Mouse (Mus musculus) heart, adult 2 months (tissue): ENCODE data around the gene Kcnc1. TPM values are rescaled to one million over a fixed set of nuclear protein-coding genes. Genes with fewer than 3 reads are reported as not detected.

ENCODE experiments used
- DNase-seq, 2 experiments: peaks; one replicate each; pipeline ENCODE4 v3.0.0; 2021
- H3K27ac ChIP-seq: fragments of 200-600 bp; 2 replicates; pipeline ENCODE4 v1.8.1; 2022
- H3K27me3 ChIP-seq: fragments of 200-500 bp; 2 replicates; pipeline ENCODE4 v1.6.1; 2012; ENCODE audit warnings: mild to moderate bottlenecking, low read length, inconsistent platforms, mixed read lengths; ENCODE audit not compliant: control insufficient read depth, insufficient read depth
- H3K36me3 ChIP-seq: fragments of 200-500 bp; 2 replicates; pipeline ENCODE4 v1.6.1; 2012; ENCODE audit warnings: low read length, inconsistent platforms; ENCODE audit not compliant: control insufficient read depth, insufficient read depth
- H3K4me1 ChIP-seq: fragments of 200-500 bp; 2 replicates; pipeline ENCODE4 v1.6.1; 2011; ENCODE audit warnings: low read length; ENCODE audit not compliant: control insufficient read depth, insufficient read depth
- H3K4me3 ChIP-seq: fragments of 200-600 bp; 2 replicates; pipeline ENCODE4 v1.8.1; 2022
- H3K79me2 ChIP-seq: fragments of 200-500 bp; replicated peaks from 2 replicates; pipeline ENCODE4 v1.6.1; 2012; ENCODE audit warnings: mild to moderate bottlenecking, inconsistent platforms, low read length, moderate library complexity, mixed read lengths; ENCODE audit not compliant: control insufficient read depth, insufficient read depth
- H3K9ac ChIP-seq: fragments of 200-500 bp; 2 replicates; pipeline ENCODE4 v1.6.1; 2012; ENCODE audit warnings: low read depth, mild to moderate bottlenecking, control low read depth, inconsistent platforms, low read length, mixed read lengths
- CTCF ChIP-seq: fragments of 200-600 bp; IDR thresholded peaks from 2 replicates; pipeline ENCODE4 v1.8.1; 2022; ENCODE audit warnings: antibody characterized with exemption, mild to moderate bottlenecking, moderate library complexity
- EP300 ChIP-seq: fragments of 200-500 bp; IDR thresholded peaks from 2 replicates; pipeline ENCODE4 v1.6.1; 2011; ENCODE audit warnings: low read depth, low read length, control low read depth; ENCODE audit not compliant: insufficient read depth
- POLR2A ChIP-seq: fragments of 200-500 bp; IDR thresholded peaks from 2 replicates; pipeline ENCODE4 v1.6.1; 2011; ENCODE audit warnings: mild to moderate bottlenecking, low read depth, low read length, control low read depth; ENCODE audit not compliant: insufficient read depth
- WGBS: fragments of 180-500 bp; shearing (Covaris S2); methylation state at CpG from one replicate; pipeline ENCODE4 v1.1.7; 2018; 5-methylcytosine and 5-hydroxymethylcytosine counted together
- intact Hi-C: fragments of 180-260 bp; cut with DNase I; formaldehyde crosslinking; loops from one replicate; pipeline ENCODE4 v1.15.1; 2025
- polyA plus RNA-seq: library from polyadenylated mRNA; depleted of rRNA; stranded (reverse); fragments of >200 nt; gene quantifications from 2 replicates; pipeline ENCODE4 v1.2.3, GENCODE M21; 2012
- total RNA-seq, 2 experiments: library from RNA; stranded (reverse); gene quantifications; 2 replicates each; pipeline ENCODE4 v1.2.3; 2021

Gene Kcnc1
- total and polyA plus RNA-seq, 3 experiments = 0.09 to 0.21 (median 0.10) TPM

GRCm38 (mm10) chr7:46410727-46411126 lies 14.4 kb downstream of the Kcnc1 start:
- Histone ChIP-seq H3K79me2 (no peaks in the 10 kb centered on the region), H3K36me3 (no peaks in the 10 kb centered on the region), H3K4me3 (no peak overlapping the region), H3K9ac (no peak overlapping the region), H3K4me1 (no peaks in the 10 kb centered on the region), H3K27me3 (no peaks in the 10 kb centered on the region), H3K27ac (no peak overlapping the region)
- 66% methylated on average over 6 of the region's 6 CpGs for WGBS
- intact Hi-C loops = no loop called here
- DNase-seq = no peak
- TF ChIP-seq CTCF = no peak
- TF ChIP-seq EP300 = no peak
- TF ChIP-seq POLR2A = no peak

- DNase-seq = no peak
- Histone ChIP-seq H3K79me2 (no peaks in the 10 kb centered on the region), H3K4me1 (no peaks in the 10 kb centered on the region), H3K36me3 (no peaks in the 10 kb centered on the region), H3K4me3 (no peak overlapping the region), H3K27me3 (no peaks in the 10 kb centered on the region), H3K9ac (no peak overlapping the region), H3K27ac (no peak overlapping the region)
- intact Hi-C loops = no loop called here
- WGBS = 58% methylated on average over 5 of the region's 5 CpGs
- TF ChIP-seq EP300 = no peak
Measured at GRCm38 (mm10) chr7:46412823-46413222, 16.5 kb downstream of the Kcnc1 start.

- no peak overlapping the region for H3K9ac ChIP-seq
- no peaks in the 10 kb centered on the region for H3K36me3 ChIP-seq
- no peak for TF ChIP-seq POLR2A
- TF ChIP-seq EP300 = no peak
- TF ChIP-seq CTCF = no peak
- intact Hi-C loops = no loop called here
- H3K27me3 ChIP-seq = no peaks in the 10 kb centered on the region
- no peak overlapping the region for H3K4me3 ChIP-seq
- WGBS = 66% methylated on average over 6 of the region's 6 CpGs
- no peaks in the 10 kb centered on the region for H3K4me1 ChIP-seq
- no peaks in the 10 kb centered on the region for H3K79me2 ChIP-seq
- DNase-seq = no peak
- no peak overlapping the region for H3K27ac ChIP-seq
Measured at GRCm38 (mm10) chr7:46413959-46414725, 17.8 kb downstream of the Kcnc1 start.

GRCm38 (mm10) chr7:46415818-46416425 lies 19.6 kb downstream of the Kcnc1 start:
- no peaks in the 10 kb centered on the region for H3K36me3 ChIP-seq
- TF ChIP-seq POLR2A = no peak
- TF ChIP-seq EP300 = no peak
- TF ChIP-seq CTCF = no peak
- H3K27me3 ChIP-seq = no peaks in the 10 kb centered on the region
- H3K4me3 ChIP-seq = no peak overlapping the region
- H3K9ac ChIP-seq = no peak overlapping the region
- intact Hi-C loops = no loop called here
- no peaks in the 10 kb centered on the region for H3K79me2 ChIP-seq
- H3K27ac ChIP-seq = no peak overlapping the region
- no peaks in the 10 kb centered on the region for H3K4me1 ChIP-seq
- DNase-seq = no peak
- WGBS = 63% methylated on average over 14 of the region's 14 CpGs

GRCm38 (mm10) chr7:46417467-46417866 lies 21.2 kb downstream of the Kcnc1 start:
- intact Hi-C loops = no loop called here
- Histone ChIP-seq H3K4me1 (no peaks in the 10 kb centered on the region), H3K4me3 (no peak overlapping the region), H3K9ac (no peak overlapping the region), H3K27me3 (no peaks in the 10 kb centered on the region), H3K27ac (no peak overlapping the region), H3K36me3 (no peaks in the 10 kb centered on the region), H3K79me2 (no peaks in the 10 kb centered on the region)
- TF ChIP-seq POLR2A (no peak), EP300 (no peak), CTCF (no peak)
- DNase-seq = no peak
- WGBS = 40% methylated on average over 7 of the region's 7 CpGs

GRCm38 (mm10) chr7:46418102-46418622 lies 21.9 kb downstream of the Kcnc1 start:
- WGBS = 65% methylated on average over 16 of the region's 16 CpGs
- TF ChIP-seq CTCF = no peak
- TF ChIP-seq POLR2A = no peak
- TF ChIP-seq EP300 = no peak
- Histone ChIP-seq H3K36me3 (no peaks in the 10 kb centered on the region), H3K9ac (no peak overlapping the region), H3K79me2 (no peaks in the 10 kb centered on the region), H3K27ac (no peak overlapping the region), H3K4me1 (no peaks in the 10 kb centered on the region), H3K4me3 (no peak overlapping the region), H3K27me3 (no peaks in the 10 kb centered on the region)
- no peak for DNase-seq
- intact Hi-C loops = no loop called here
